Mouse (Mus musculus) kidney, postnatal 14 days (tissue): ENCODE data around the gene Tnfsf8.

ENCODE experiments used
- DNase-seq: peaks from one replicate; pipeline ENCODE4 v3.0.0; 2022; ENCODE audit warnings: mixed read lengths

Gene Tnfsf8

DNA sequence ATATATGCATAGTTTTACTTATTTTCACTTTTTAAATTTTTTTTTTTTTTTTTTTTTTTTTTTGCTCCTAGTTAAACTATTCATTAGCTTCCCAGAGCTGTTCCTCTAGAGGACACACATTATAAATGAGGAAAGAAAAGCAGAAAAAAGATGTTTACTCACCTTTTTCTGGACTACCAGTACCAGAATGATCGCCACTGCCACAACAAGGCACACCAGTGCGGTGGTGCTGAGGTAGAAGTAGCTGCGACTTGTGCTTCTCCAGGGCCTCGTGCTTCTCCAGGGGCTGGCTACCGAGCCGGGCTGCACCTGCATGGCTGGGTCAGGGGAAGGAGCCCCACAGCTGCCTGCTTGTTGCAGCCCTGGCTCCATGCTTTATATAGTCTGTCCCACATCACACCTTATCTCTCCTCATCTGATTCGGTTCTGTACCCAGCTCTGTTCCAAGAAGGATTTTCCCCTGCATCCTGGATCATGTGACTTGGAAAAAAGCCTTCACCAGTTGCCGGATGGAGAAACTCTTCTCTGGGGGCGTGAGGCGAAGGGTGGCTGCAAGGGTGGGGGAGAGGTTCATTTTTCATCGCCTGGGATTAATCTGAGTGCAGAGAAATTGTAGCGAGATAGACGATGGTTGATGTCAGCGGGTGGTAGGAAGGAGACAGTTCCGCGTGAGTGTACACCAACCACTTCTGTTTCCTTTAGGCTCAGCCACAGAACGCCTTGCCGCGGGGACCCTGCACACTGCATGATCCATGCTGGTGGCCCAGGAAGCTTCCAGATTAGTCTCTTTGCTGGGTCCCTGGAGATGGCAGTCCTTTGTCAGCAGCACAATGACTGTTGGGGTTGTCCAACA lies at the start of gene Tnfsf8:
Tnfsf8 (minus strand) TSS at position 660 of the 853 bp plus-strand sequence.
- no peak for DNase-seq

DNA sequence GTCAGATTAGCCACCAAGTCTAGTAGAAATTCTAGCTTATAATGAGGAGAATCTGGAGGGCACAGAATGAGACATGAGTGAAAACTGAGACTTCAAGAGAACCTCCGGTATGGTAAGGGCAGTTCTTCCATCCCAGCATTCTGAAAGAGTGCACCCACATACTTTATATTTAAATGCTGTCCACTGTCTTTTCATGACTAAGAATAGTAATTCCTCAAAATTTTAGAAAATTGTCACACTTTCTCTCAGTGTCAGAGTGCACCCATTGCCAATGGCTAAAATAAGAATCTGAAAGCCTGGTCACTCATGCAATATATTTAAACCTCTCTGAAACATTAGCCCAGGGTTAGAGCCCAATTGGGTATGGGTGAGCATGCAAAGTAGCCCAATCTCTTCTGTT lies 47.4 kb upstream of the Tnfsf8 start:
- no peak for DNase-seq

DNA sequence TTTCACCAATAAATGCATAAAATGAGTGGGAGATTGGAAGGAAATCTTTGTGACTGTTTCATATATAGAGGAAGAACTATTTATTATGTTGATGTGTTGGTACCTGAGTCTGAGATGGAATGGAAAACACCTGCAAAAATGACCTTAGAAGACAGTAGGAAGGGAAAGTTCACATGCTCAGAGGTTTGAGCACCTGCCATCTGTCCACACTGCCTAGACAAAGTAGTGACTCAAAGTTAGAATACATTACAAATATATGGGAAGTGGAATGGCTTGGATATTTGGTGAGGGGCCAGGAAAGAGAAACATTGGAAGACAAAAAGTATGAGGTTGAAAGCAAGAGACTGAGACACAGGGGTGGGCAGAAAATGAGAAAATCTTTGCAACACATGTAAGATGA lies 46.3 kb upstream of the Tnfsf8 start:
- no peak for DNase-seq

- DNase-seq, result no peak
Measured at GRCm38 (mm10) chr4:63906050-63906449, 44.9 kb upstream of the Tnfsf8 start.

DNA sequence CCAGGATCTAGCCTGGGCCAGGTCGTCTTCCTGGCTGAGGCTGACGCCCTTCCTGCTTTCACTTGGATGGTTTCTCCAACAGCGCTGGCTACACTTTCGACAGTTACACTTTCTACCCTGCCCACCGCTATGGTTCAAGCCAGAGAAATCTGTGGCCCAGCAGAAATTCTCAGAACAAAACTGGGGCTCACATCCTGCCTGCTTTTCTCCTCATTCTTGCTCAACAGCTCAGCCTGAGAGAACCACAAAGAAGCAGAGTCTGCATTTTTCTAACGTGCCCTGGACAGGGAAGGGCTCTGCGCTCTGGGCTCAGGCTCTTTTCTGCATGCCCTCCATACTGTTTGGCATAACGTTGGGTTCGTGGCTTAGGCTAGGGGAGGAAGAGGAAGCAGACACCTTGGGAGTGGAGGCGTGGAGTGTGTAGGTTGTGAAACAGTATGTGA lies 38.0 kb upstream of the Tnfsf8 start:
- DNase-seq, result no peak

GRCm38 (mm10) chr4:63897152-63897551 lies 36.0 kb upstream of the Tnfsf8 start:
- DNase-seq, result no peak

DNA sequence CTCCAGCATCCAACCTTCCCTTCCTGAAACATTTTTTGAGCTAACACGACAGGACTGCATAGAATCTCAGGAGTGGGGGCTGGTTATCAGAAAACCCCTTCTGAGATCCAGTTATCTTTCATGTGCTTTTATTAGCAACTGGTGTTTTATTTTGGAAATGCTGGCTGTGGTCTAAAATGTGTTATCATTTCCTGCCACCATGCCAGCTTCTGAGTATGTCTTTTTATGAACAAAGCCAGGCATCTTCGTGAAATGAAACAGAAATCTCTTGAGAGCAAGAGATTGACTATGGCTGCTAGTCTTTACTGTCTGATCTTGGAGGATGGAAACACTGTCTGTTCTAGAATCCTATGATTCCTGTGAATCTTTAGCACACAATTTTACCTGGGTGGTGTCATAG lies 25.0 kb upstream of the Tnfsf8 start:
- no peak for DNase-seq

DNA sequence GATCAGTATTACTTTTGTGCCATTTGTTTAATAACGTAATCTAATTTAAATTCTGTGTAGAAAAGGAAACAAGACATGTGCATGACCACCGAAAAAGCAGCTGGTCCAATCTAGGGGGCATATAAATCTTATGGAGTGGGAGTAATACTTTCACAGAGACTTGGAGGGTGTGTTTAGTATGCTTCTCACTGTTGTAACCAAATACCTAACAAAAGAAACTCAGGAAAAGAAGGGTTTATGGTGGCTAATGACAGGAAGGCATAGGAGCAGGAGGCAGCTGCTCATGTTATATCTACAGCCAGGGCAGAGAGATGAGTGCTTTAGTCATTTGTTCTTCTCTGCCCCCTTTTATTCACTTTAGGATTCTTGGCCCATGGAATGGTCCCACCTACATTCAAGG lies 15.6 kb upstream of the Tnfsf8 start:
- no peak for DNase-seq

GRCm38 (mm10) chr4:63875480-63875879 lies 14.3 kb upstream of the Tnfsf8 start:
- DNase-seq, result no peak

DNA sequence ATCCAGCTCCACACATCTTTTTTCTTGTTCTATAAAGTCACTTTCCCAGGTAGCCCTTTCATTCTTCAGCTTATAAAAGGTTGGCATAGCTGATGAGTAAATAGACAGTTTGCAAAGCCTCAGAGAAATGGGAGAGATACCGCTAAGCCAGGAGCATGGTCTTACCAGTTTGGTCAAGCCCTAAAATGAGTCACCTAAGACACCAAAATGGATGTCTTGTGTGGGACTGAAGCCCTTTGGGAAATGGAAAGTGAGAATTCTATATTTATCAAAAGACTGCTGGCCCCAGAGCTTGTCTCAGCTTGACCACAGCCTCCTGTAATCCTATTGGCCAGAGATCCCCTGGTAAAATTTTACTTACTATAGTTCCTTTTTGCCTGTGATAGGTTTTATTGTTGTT lies 9.5 kb upstream of the Tnfsf8 start:
- DNase-seq, result no peak

DNA sequence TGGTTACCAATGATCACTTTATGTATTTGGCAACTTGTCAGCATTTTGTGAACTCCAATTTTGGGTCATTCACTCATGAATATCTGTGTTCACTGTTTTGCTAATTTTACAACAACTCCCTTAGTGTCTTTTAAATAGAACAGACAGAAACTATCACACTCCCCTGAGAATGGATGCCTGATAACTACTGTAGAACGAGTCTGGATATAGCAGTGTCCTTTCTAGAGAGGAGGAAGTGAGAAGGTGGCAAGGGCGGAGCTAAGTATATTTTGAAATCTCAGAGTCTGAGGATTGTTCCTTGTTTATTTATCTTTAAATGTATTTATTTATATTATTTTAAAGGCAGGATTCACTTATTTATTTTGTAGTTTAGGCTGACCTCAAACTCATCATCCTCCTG lies 7.6 kb upstream of the Tnfsf8 start:
- no peak for DNase-seq

- DNase-seq, result no peak
Measured at GRCm38 (mm10) chr4:63862953-63863352, 1.8 kb upstream of the Tnfsf8 start.

GRCm38 (mm10) chr4:63862092-63862697 lies 1.0 kb upstream of the Tnfsf8 start:
- peak; percentile 45 for DNase-seq

DNA sequence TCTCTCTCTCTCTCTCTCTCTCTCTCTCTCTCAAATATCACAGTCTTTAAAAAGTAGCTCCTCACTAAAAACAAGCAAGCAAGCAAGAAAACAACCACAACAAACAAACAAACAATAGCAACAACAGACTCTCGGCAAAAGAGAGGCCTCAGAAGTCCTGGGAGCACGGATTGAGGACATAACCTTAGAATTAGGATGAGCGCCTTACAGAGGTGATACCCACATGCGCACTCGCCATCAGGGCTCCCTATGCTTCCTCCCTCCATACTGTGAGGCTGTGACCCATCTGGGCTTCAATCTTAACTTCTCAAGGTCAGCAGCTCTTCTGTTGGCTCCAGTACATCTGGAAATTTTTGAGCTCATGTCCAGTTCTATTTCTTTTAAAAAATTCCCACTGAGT lies 911 bp downstream of the Tnfsf8 start:
- DNase-seq, result no peak

DNA sequence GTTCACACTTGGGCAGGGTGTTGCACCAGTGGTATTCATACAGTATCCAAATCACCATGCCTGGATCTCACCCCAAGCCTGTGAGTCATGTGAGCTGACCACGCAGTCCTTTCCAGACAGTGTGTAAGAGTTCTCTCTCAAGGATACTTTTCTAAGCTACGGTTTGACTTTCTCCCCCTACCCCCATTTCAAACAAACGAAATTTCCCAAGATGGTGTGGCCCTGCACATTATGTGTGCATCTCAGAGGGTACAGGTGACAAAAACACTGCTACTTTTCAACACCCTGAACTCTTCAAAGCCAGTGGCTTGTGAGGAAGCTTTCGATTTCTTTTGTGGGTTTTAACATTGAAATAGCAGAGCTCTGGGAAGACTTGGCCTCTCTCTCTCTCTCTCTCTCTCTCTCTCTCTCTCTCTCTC lies 1.4 kb downstream of the Tnfsf8 start:
- DNase-seq, result no peak

- no peak for DNase-seq
Measured at GRCm38 (mm10) chr4:63858646-63859224, 2.4 kb downstream of the Tnfsf8 start.

DNA sequence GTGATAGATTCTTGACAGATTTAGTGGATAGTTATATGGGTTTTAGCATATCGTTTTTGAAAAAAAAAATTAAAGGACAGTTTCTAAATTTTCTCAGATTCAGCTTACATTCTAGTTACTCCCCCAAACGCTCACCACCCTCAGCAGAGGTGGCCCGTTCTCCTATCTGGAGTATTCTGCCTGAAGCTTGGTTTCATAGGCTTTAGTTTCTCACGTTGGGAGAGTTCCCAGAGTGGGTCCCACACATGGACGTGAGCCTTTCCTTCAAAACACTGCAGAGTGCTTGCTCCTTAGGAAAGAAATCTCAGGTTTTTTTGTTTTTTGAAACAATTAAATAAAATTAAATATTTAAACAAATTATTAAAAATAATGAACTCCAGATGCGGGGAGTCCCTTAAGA lies 4.4 kb downstream of the Tnfsf8 start:
- DNase-seq, result no peak

DNA sequence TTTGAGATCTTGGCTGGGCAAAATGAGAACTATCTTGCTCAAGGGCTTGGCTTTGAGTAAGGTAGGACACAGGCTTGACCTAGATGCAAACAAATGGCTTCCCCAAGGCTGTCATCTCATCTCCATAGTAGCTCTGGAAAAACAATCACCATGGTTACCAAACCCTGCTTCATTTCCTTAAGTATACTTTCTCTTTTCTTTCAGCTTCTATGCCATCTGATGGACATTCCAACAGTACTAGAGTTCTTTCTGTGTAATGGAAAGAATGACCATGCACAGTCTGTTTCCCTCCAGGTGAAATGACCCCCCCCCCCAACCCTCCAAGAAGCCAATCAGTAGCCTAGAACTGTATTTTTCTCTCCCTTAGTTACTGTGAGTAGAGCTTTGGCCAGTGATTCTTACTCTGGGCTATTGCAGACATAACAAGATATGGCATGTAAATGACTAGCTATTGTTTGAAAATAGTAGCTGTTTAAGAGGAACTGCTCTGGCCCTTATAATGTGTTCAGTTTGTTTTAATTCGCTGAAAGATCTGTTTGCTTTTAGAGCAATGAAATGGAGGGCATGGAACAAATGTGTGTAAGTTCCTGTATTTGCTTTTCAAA lies 7.3 kb downstream of the Tnfsf8 start:
- DNase-seq, result no peak

DNA sequence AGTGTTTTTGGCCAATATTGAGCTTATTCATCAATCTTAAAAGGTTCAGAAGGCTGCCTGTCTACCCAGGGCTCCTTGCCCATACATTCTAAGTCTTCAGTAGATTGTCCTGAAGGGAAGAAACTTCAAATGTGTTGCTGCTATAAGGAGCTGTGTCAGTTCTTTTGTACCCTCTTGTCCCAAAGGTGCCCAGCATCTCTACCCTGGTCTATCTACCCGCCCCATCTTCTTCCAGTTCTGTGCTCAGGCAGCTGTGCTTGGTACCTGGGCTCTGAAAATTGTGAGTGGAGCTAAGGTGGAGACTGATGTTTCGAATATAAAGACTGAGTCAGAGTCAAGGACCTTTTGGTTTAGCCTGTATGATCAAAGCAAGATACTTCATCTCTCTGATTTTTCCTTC lies 11.1 kb downstream of the Tnfsf8 start:
- DNase-seq, result no peak

- no peak for DNase-seq
Measured at GRCm38 (mm10) chr4:63846881-63847597, 14.1 kb downstream of the Tnfsf8 start.

DNA sequence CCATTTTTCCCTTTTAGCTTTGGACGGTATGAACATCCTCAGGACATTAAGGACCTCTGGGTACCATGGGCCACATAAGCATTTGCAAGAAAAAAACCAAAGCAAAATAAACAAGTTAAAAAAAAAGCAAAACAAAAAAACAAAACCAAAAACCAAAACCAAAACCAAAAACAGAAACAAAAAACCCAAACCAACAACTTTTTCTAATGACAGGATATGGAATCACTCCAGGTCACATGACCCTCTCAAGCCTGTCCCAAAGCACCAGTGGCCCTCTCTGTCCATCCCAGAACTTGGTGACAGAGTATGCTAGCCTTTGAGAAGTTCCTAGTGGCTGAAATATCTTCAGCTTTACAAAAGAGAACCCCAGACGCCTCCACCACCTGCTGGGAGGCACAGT lies 15.4 kb downstream of the Tnfsf8 start:
- no peak for DNase-seq

- peak; percentile 45 for DNase-seq
Measured at GRCm38 (mm10) chr4:63843924-63844323, 17.2 kb downstream of the Tnfsf8 start.

GRCm38 (mm10) chr4:63842278-63842677 lies 18.9 kb downstream of the Tnfsf8 start:
- DNase-seq, result no peak
